Mouse (Mus musculus) large intestine, adult 2 months (tissue): Measurements from ENCODE around the gene Borcs5. TPM values are rescaled to one million over a fixed set of nuclear protein-coding genes. Genes with fewer than 3 reads are reported as not detected.
"Not testable (repeated sequence)": the region's sequence is repeated elsewhere in the genome, so short reads cannot be mapped to it uniquely, and the experiment has no call there.

Experiments
- DNase-seq: peaks from one replicate; pipeline ENCODE4 v3.0.0-alpha.2; 2012; ENCODE audit warnings: low read depth, low spot score
- WGBS: fragments of 180-500 bp; shearing (Covaris S2); methylation state at CpG from one replicate; pipeline ENCODE4 v1.1.7; 2018; 5-methylcytosine and 5-hydroxymethylcytosine counted together
- polyA plus RNA-seq: library from polyadenylated mRNA; depleted of rRNA; stranded (reverse); fragments of >200 nt; gene quantifications from 2 replicates; pipeline ENCODE4 v1.2.3, GENCODE M21; 2012

The Borcs5 gene
- polyA plus RNA-seq, 1 experiment = 10.3 TPM

GRCm38 (mm10) chr6:134664573-134664972, 25.3 kb downstream of the Borcs5 start:
- WGBS = 44% methylated on average over 5 of the region's 5 CpGs
- DNase-seq = no peak

DNA sequence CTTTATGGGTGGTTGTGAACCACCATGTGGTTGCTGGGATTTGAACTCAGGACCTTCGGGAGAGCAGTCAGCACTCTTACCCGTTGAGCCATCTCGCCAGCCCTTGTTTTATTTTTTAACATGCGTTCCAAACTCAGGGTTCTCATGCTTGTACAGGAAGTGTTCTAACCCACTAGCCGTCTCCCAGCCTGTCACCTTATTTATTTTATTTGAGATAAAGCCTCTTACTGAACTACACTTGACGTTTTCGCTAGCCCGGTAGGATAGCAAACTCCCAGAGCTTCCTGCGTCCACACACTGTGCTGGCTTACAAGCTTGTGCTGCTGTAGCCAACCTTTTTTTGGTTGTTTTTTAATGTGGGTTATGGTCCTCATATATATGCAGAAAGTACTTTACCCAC, 26.5 kb downstream of the Borcs5 start:
- 85% methylated on average over 9 of the region's 9 CpGs for WGBS
- DNase-seq = no peak

DNA sequence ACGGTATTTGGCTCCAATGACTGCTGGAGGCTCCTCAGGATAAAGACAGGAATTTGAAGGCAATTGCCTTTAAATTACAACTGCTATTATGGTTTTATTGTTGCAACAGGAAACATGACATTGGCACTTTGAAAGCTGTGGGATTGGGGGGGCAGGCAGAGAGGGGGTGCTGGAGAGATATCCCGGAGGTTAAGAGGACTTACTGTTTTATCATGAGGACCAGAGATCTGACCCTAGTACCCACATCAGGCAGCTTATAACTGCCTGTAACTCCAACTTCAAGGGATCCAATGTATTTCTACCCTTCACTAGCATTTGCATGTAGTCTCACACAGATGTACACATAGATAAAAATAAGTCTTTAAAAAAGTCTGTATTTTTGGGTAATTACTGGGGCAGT, 29.2 kb downstream of the Borcs5 start:
- DNase-seq = no peak
- 34% methylated on average over 2 of the region's 2 CpGs for WGBS

DNA sequence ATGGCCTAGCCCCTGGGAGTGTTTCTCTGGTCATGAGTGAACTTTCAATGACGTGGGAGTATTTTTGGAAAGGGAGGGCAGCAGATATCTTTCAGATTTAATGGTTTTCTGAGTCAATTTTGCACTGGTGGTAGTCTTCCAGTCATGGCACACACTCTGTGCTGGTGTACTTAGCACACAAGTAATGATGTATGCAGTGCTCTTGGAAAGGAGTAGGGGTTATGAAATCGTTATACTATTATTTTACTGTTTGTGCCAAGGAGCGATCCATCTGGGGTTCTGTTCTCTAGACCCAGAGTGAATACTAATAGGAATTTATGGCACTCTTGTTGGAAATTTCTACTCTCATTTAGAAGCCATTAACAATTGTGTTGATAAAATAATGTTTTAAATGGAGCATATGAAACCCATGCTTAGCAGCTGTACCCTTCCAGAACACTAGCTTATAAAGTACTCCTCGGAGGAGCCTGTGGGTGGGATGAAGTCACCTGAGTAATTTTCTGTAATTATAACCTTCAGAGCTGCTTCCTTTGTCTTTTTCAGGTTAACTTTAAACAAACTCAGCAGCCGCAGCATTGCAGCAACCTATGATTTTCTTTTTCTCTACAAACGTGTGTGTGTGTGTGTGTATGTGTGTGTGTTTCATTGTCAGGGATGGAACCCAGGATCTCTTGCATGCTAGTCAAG, 30.0 kb downstream of the Borcs5 start:
- DNase-seq = no peak
- WGBS = 78% methylated on average over 6 of the region's 6 CpGs

DNA sequence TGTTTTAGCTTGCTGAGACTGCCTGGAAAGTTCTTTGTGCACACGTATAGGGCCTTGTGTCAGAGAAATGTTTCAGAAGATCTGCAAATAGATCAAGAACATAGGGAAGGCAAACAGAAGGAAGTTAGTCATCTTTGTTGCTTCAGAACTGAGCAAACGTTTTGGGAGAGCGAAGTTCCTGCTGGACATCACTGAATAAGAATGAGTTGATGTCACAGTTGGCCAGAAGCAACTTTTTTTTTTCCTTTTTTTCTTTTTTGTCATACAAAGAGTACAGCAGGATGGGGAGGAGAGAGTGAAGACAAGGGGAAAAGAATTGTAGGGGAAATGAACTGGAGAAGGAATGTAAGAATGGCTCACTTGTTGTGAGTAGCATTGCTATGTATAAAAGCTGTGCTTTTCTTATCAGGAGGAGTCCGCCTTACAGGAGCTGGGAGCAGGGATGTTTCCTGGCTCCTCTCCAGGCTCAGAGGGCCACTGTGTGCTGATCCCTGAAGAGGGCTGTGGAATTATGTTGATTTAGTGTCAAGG, 31.6 kb downstream of the Borcs5 start:
- 23% methylated on average over 4 of the region's 4 CpGs for WGBS
- no peak for DNase-seq

- DNase-seq = not testable (repeated sequence)
- 82% methylated on average over 8 of the region's 8 CpGs for WGBS
Measured at GRCm38 (mm10) chr6:134673712-134674111, 34.4 kb downstream of the Borcs5 start.

DNA sequence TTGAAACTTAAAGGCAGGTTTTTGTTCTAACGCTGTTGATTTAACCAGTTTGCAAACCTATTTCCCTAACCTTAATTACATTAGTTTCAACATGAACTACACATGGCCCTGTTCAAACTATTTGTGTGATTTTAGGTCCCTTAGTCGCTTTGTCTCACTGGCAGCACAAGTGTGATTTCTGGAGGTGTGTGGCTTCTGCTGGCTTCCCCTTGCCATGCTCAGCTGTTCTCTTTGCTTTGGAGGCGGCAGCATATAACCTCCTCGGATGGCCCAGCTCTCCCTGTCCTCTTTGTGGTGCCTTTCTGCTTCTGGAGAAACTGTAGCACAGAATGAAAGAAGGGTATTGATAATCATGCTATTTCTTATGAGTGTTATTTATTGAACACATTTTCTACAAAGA, 38.2 kb downstream of the Borcs5 start:
- DNase-seq = no peak
- WGBS = 69% methylated on average over 4 of the region's 4 CpGs

DNA sequence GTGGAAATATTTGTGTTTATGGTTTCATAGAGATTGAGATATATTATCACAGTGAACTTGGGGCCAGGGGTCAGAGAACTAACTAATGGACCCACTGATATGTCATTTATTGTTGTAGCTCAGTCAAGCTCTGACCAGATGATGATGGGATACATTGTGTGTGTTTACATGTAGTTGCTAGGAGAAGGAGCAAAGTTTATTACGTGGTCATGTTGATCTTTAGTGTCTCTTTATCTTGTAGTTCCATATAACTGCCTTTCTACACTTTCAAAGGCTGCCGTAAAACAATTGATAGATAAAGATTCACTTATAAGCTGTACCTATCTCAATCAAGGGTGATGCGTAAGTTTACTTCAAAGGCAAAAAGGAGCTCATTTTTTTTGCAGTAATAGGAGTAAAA, 38.7 kb downstream of the Borcs5 start:
- no peak for DNase-seq
- WGBS = 29% methylated on average over 3 of the region's 3 CpGs

DNA sequence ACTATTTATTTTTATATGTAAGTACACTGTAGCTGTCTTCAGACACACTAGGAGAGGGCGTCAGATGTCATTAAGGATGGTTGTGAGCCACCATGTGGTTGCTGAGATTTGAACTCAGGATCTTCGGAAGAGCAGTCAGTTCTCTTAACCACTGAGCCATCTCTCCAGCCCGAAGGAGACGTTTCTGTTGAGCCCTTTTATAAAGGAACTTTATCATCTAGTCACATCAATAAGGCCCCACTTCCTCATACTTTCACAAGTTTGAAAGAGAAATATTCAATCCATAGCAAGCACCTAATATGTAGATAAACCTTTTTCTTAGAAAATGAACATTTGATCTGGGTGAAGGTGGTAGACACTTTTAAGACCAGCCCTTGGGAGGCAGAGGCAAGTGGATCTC, 40.0 kb downstream of the Borcs5 start:
- 82% methylated on average over 4 of the region's 4 CpGs for WGBS
- not testable (repeated sequence) for DNase-seq

GRCm38 (mm10) chr6:134684354-134684915, 45.1 kb downstream of the Borcs5 start:
- 74% methylated on average over 6 of the region's 6 CpGs for whole genome bisulfite sequencing
- DNase-seq = no peak

GRCm38 (mm10) chr6:134685040-134685439, 45.7 kb downstream of the Borcs5 start:
- WGBS = 77% methylated on average over 2 of the region's 2 CpGs
- no peak for DNase-seq

DNA sequence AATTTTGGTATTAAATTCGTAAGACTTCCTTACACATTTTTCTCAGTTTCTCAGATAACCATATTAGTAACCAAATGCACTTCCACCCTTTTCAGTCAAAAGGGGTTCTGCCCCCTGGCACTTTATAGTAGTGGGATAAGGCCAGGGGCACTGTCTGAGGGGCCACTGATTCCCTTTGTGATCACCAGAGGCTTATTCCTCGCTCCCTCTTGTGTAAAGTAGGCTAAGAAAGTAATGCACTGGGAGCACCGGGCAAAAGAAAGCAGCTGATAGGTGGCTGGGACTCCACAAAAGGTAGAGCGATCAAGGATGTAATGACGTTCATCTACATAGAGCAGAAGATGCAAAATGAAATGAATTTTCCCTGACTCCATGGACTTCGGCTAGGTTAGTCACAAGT, 46.2 kb downstream of the Borcs5 start:
- 95% methylated on average over 6 of the region's 6 CpGs for WGBS
- DNase-seq = no peak

DNA sequence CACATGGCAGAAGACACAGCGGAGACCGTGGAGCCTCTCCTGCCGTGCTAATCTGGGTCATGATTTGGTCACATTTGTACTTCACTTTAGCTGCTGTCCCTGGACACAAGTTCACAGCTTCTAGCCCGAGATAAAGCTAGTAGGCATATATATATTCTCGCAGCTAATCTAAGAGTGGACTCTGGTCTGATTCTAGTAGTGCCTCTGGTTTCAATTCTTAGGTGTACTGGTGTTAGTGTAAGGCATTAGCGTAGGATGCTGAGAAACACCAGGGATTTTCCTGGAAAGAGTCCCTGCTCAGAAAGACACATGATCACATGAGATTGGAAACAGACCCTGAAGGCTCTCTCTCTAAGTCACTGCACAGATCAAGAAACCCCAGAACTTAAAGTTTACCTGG, 55.2 kb downstream of the Borcs5 start:
- no peak for DNase-seq
- WGBS = 97% methylated on average over 6 of the region's 6 CpGs

GRCm38 (mm10) chr6:134694988-134695387, 55.7 kb downstream of the Borcs5 start:
- no peak for DNase-seq
- 98% methylated on average over 3 of the region's 3 CpGs for WGBS

GRCm38 (mm10) chr6:134695625-134696024, 56.3 kb downstream of the Borcs5 start:
- DNase-seq = no peak
- WGBS = 78% methylated on average over 3 of the region's 3 CpGs

DNA sequence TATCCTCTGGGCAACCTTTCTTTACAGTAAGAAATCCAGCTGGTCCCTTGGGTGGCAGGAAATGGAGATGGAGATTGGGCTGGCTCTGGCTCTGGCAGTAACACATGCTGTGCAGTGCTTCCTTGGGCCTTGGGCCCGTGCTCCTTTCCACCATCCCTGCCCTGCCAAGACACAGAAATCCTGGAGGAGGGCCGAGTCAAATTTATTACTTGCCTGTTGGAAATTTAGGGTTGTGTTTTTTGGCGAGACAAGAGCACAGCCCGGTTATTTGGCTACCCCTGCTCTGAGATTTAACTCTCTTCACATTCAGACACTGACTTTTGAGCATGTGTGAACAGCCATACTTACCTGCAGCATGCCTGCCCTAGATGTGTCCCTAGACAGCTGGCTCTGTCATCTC, 56.8 kb downstream of the Borcs5 start:
- DNase-seq = no peak
- WGBS = 57% methylated on average over 4 of the region's 4 CpGs

DNA sequence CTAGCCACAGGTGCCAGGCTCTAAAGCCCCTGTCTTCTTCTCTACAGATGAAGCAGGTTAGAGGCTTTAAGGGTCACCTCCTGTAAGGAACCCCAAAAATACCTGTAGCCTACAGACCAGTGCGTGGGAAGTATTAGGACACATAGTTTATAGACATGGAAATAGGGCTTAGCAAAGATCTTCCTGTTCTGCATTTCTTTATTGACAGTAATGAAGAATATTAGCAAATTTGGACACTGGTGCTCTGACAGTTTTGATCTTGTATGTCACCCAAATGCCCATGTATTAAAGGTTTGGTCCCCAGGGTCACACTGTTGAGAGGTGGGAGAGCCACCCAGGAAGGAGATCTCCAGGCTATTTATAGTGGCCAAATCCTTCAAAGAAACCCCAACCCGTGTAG, 57.2 kb downstream of the Borcs5 start:
- DNase-seq = no peak
- WGBS = 61% methylated on average over 2 of the region's 2 CpGs

DNA sequence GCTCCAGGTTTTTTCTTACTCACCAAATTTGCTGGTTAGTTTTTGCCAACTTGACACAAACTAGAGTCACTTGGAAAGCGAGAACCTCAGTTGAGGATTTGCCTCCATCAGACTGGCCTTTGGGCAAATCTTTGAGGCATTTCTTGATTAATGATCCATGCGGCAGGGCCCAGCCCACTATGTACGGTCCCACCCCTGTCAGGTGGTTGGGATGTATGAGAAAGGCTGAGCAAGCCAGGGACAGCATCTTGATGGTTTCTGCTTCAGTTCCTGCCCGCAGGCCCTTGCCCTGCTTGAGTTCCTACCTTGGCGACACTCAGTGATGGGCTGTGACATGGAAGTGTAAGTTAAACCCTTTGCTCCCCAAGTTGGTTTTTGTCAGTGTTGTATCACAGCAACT, 58.9 kb downstream of the Borcs5 start:
- no peak for DNase-seq
- WGBS = 95% methylated on average over 5 of the region's 5 CpGs

DNA sequence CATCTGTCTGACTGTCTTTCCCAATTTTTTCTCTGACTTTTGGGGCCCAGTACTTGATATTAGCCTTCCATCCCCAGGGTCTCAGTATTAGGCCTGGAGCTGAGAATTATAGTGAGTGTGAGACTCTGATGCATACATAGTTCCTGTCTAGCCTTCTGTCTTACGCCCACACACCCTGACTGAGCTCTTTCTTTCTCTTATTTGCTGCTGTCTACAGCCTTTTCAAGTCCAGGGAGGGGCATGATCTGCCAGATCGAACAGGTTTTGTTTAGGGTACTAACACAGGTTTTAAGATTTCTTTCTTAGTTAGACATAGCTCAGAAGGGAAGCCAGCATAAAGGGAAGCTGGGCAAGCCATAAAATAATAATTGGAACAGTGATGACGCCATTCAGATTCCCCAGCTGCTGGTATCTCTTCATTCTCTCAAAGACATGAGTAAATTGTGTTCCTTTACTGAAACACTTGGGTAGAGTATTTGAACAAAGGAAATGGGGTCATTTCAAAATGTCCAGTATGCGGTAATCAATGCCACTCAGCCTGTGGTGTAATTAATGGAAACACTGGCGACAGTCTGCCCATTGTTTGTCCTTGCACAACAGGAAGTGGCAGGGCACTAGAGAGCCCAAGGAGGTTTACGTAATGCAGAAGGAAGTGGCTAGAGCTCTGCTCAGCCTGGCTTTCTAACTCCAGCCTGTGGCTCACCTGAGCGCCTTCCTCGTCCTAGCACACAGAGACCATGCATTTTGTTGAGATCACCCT, 61.3 kb downstream of the Borcs5 start:
- peak; percentile 46 for DNase-seq

GRCm38 (mm10) chr6:134701211-134701602, 61.9 kb downstream of the Borcs5 start:
- 44% methylated on average over 6 of the region's 6 CpGs for WGBS
- DNase-seq = no peak

More for the DNA sequence above, 61.3 kb downstream of the Borcs5 start:
- 26% methylated on average over 8 of the region's 8 CpGs for WGBS

- no peak for DNase-seq
- WGBS = 97% methylated on average over 7 of the region's 7 CpGs
Measured at GRCm38 (mm10) chr6:134702184-134702583, 62.9 kb downstream of the Borcs5 start.
